23 mouse cellular contexts compared by ENCODE assay signal in the genomic region with DNA sequence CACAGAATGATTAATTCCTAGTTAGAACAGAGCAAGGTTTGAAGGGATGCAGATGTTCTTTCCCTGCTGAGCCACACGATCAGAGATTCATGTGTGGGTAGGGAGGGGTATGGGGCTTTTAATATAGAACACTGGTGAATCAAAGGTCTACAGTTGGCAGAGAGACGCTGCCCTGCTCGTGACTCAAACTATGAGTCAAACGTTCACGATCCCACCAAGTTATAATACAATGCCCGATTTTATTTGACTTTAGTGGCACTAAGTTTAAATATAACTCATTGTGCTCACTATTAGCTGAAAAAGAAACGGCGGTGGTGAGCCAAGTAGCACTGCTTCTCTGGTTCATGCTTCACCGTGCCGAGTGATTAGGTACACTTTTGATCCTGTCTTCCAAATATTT. TPM values are rescaled to one million over a fixed set of nuclear protein-coding genes. Genes with fewer than 3 reads are reported as not detected.
"Had no signal": no experiment of that assay in that cellular context is flagged by ENCODE, and none has a peak within 500 bp of the region (broad histone marks: within the 10 kb centered on the region; RNA-seq: fewer than 3 reads in every experiment).

No protein-coding gene starts in this region.

- H3K4me2 ChIP-seq: limb, embryonic 12.5 days; limb, embryonic 15.5 days; liver, embryonic 11.5 days; lung, embryonic 14.5 days; midbrain, embryonic 12.5 days; midbrain, embryonic 15.5 days; neural tube, embryonic 13.5 days; stomach, embryonic 15.5 days had no signal

- H3K27me3 ChIP-seq: limb, embryonic 12.5 days; limb, embryonic 15.5 days; midbrain, embryonic 12.5 days; midbrain, embryonic 15.5 days; neural tube, embryonic 13.5 days; stomach, embryonic 15.5 days had no signal

- DNase-seq: kidney, adult 18-20 months; kidney, postnatal 14 days; kidney, postnatal 4 days; layer of hippocampus, adult 9-11 months; layer of hippocampus, postnatal 36 days; left cerebral cortex, postnatal 4 days; liver, postnatal 0 days; lung, embryonic 14.5 days; right cerebral cortex, adult 18-20 months; right cerebral cortex, postnatal 14 days; right cerebral cortex, postnatal 4 days; thymus, postnatal 4 days had no signal

- H3K36me3 ChIP-seq: limb, embryonic 12.5 days; limb, embryonic 15.5 days; midbrain, embryonic 12.5 days; midbrain, embryonic 15.5 days; neural tube, embryonic 13.5 days; stomach, embryonic 15.5 days had no signal

- H3K4me3 ChIP-seq: limb, embryonic 12.5 days; limb, embryonic 15.5 days; midbrain, embryonic 12.5 days; midbrain, embryonic 15.5 days; neural tube, embryonic 13.5 days; stomach, embryonic 15.5 days had no signal

- ATAC-seq: intestine, embryonic 16.5 days; liver, postnatal 0 days; lung, postnatal 0 days; midbrain, embryonic 15.5 days had no signal

RNA-seq across cellular contexts. Expression of gene Fndc7, which starts 26.7 kb away (rescaled TPM):
- polyA plus RNA-seq: kidney, embryonic 14.5 days; liver, embryonic 11.5 days; liver, embryonic 14.5 days; midbrain, embryonic 12.5 days; neural tube, embryonic 13.5 days had no signal
